Mouse (Mus musculus) liver, embryonic 11.5 days (tissue): ENCODE results near the gene Ptprg. TPM values are rescaled to one million over a fixed set of nuclear protein-coding genes. Genes with fewer than 3 reads are reported as not detected.

Experiments
- ATAC-seq: fragments of 200-750 bp; cut with Nextera tagmentation; replicated peaks from 2 replicates; pipeline ENCODE4 v1.8.0; 2017; ENCODE audit warnings: moderate number of reproducible peaks, mild to moderate bottlenecking, moderate TSS enrichment, moderate library complexity; ENCODE audit not compliant: low FRiP score
- DNase-seq: peaks from one replicate; pipeline ENCODE4 v3.0.0-alpha.2; 2017; ENCODE audit warnings: low spot score
- H3K27ac ChIP-seq: fragments of 300-500 bp; sonication (generic); 2 replicates; pipeline ENCODE4 v1.5.1; 2014; ENCODE audit warnings: mild to moderate bottlenecking, low read depth, low read length, control low read depth
- H3K27me3 ChIP-seq: fragments of 300-500 bp; sonication (generic); replicated peaks from 2 replicates; pipeline ENCODE4 v1.6.1; 2014; ENCODE audit warnings: low read length, mixed read lengths; ENCODE audit not compliant: control insufficient read depth, insufficient read depth
- H3K36me3 ChIP-seq: fragments of 300-500 bp; sonication (generic); 2 replicates; pipeline ENCODE4 v1.6.1; 2014; ENCODE audit warnings: mild to moderate bottlenecking, low read length, moderate library complexity, mixed read lengths; ENCODE audit not compliant: control insufficient read depth, insufficient read depth
- H3K4me1 ChIP-seq: fragments of 300-500 bp; sonication (generic); replicated peaks from 2 replicates; pipeline ENCODE4 v1.6.1; 2014; ENCODE audit warnings: low read length, mixed read lengths; ENCODE audit not compliant: control insufficient read depth, insufficient read depth
- H3K4me2 ChIP-seq: fragments of 300-500 bp; sonication (generic); 2 replicates; pipeline ENCODE4 v1.6.1; 2014; ENCODE audit warnings: mild to moderate bottlenecking, control low read depth, moderate library complexity
- H3K4me3 ChIP-seq: fragments of 300-500 bp; sonication (generic); 2 replicates; pipeline ENCODE4 v1.5.1; 2014; ENCODE audit warnings: low read depth, low read length, control low read depth
- H3K9ac ChIP-seq: fragments of 300-500 bp; sonication (generic); 2 replicates; pipeline ENCODE4 v1.6.1; 2014; ENCODE audit warnings: low read depth, low read length, control low read depth
- H3K9me3 ChIP-seq: fragments of 300-500 bp; sonication (generic); 2 replicates; pipeline ENCODE4 v1.6.1; 2016; ENCODE audit warnings: low read length, inconsistent platforms, mixed read lengths; ENCODE audit not compliant: control insufficient read depth
- WGBS: fragments of 180-500 bp; shearing (Covaris S2); extraction: QIAGEN DNeasy Blood & Tissue Kit; methylation state at CpG from one replicate; pipeline ENCODE4 v1.1.7; 2014; 5-methylcytosine and 5-hydroxymethylcytosine counted together
- polyA plus RNA-seq: library from polyadenylated mRNA; unstranded; fragments of >200 nt; fragmentation: Nextera tagmentation; extraction: Ambion mirVana; gene quantifications from 2 replicates; pipeline ENCODE4 v1.2.1, GENCODE M21; 2014

Gene Ptprg
- polyA plus RNA-seq, 1 experiment from 2014 or later: 8.6 TPM

DNA sequence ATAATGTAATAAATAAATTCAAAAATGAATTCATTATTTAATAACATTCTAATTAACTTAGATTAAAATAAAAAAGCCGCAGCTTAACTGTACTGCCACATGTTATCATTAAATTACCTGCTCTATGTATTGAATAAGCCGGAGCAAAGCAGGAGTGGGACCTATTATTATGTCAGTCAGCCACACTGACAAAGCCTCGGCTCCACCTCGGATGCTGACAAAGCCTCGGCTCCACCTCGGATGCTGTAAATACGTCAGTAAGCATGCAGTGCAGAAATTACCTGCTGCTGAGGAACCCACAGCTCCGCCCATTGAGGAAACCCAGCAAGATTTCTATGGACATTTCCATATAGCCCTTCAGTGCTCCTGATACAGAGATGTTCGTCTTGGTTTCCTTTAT lies 429.7 kb downstream of the Ptprg start:
- WGBS: 74% methylated on average over 9 of the region's 9 CpGs
- no peak overlapping the region for H3K4me3 ChIP-seq
- H3K27me3 ChIP-seq: no peaks in the 10 kb centered on the region
- no peak overlapping the region for H3K4me2 ChIP-seq
- DNase-seq (no peak), ATAC-seq (no peak)
- no peak overlapping the region for H3K9ac ChIP-seq
- no peak overlapping the region for H3K27ac ChIP-seq
- no peaks in the 10 kb centered on the region for H3K9me3 ChIP-seq
- no peaks in the 10 kb centered on the region for H3K4me1 ChIP-seq
- H3K36me3 ChIP-seq: no peaks in the 10 kb centered on the region

DNA sequence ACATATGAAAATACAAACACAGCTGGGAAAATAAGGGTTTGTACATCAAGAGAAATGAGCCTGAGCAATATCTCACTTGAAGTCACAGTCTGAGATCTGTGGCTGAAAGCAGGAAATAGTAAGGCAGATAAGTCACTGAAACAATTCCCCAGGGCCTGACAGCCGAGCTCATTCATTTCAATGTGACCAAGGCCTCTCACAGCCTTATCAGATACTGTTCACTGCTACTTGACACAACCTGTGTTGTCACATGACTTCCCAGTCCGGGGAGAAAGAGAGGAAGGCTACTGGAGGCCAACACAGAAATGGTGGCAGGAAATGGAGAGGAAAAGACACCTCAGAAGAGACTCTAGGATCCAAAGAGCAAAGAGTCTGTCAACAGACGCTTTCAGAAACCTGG lies 430.8 kb downstream of the Ptprg start:
- no peak for DNase-seq
- Histone ChIP-seq H3K27ac (no peak overlapping the region), H3K4me1 (no peaks in the 10 kb centered on the region), H3K36me3 (no peaks in the 10 kb centered on the region), H3K4me3 (no peak overlapping the region), H3K27me3 (no peaks in the 10 kb centered on the region), H3K4me2 (no peak overlapping the region), H3K9ac (no peak overlapping the region), H3K9me3 (no peaks in the 10 kb centered on the region)
- 19% methylated on average over 3 of the region's 3 CpGs for WGBS
- no peak; the same call in 1 of the 2 replicates for ATAC-seq

DNA sequence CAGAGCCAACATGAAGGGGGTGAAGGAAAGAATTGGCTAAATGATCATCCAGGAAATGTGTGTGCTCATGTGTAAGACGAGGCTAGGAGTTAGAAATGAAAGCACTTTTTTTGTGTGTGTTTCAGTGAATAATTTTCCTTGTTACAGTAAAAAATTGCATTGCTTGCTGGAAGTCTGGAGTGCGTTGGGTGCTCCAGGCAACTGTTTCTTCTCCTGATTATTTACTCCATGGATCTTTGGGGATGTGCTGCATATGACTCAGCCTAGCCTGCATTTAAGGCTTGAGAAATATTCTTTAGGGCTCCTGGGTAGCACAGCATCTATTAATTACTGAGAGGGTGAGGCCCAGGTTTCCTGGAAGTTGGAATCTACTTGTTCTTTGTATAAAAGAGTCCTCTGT lies 435.6 kb downstream of the Ptprg start:
- H3K9me3 ChIP-seq: no peaks in the 10 kb centered on the region
- no peaks in the 10 kb centered on the region for H3K36me3 ChIP-seq
- H3K4me1 ChIP-seq: no peaks in the 10 kb centered on the region
- DNase-seq (no peak), ATAC-seq (no peak)
- H3K9ac ChIP-seq: no peak overlapping the region
- no peak overlapping the region for H3K27ac ChIP-seq
- H3K4me3 ChIP-seq: no peak overlapping the region
- H3K4me2 ChIP-seq: no peak overlapping the region
- 70% methylated on average over 2 of the region's 2 CpGs for WGBS
- H3K27me3 ChIP-seq: no peaks in the 10 kb centered on the region

DNA sequence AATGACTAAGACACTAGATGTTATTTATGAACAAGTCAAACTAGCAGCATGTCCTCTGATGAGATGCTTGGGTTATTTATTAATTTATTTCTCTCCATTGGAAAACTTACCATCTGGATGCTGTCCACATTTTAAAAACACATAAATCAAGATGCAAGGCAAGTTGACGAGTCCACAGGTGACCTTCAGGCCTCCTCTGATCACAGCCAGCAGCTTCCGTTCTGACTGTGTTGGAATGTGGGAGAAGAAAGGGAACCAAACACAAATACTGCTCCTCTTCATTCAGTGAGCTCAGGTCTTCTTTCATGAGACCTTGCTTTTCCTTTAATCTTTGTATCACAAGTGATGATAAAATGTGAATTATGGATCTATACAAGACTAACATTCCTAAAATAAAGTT lies 437.8 kb downstream of the Ptprg start:
- no peaks in the 10 kb centered on the region for H3K9me3 ChIP-seq
- WGBS: 71% methylated on average over 2 of the region's 2 CpGs
- H3K36me3 ChIP-seq: no peaks in the 10 kb centered on the region
- no peak for DNase-seq
- H3K27me3 ChIP-seq: no peaks in the 10 kb centered on the region
- no peak overlapping the region for H3K27ac ChIP-seq
- no peak for ATAC-seq
- H3K9ac ChIP-seq: no peak overlapping the region
- H3K4me3 ChIP-seq: no peak overlapping the region
- H3K4me1 ChIP-seq: no peaks in the 10 kb centered on the region
- no peak overlapping the region for H3K4me2 ChIP-seq

DNA sequence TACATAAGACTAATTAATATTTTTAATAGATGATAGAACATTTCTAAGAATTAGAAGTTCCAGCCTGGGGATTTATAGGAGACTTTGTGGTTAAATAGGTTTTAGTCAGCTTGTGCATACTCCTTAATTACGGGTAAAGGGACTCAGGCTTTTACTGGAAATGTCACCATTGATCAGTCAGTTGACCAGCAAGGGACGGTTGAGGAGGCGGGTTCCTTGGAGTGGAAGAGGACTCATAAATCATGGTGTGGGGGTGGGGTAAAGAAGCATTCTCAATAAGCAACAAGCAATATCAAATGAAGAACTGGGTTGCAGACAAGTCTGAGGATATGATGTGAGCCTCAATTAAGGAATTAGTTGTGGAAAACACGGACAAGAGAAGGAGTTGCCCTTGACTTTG lies 438.8 kb downstream of the Ptprg start:
- WGBS: 55% methylated on average over 4 of the region's 4 CpGs
- Histone ChIP-seq H3K9ac (no peak overlapping the region), H3K4me3 (no peak overlapping the region)

DNA sequence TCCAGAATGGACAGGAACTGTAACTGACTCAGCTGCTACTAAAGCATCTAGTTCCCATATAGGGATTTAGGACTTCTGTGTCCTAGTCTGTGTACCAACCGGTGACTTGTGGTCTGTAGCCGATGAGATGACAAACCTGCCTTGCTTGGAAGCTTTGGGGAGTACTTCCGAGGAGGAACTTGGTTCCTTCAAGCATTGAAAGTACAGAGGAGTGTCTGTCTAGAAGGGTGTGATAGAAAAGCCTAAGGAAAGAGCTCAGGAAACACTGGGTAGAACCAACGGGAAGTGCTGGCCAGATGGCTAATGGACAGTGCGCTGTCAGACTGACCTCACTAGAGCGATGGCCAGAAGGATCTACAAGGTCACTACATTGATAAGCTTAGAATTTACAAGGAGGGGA lies 439.2 kb downstream of the Ptprg start:
- Histone ChIP-seq H3K4me3 (no peak overlapping the region), H3K9ac (no peak overlapping the region), H3K9me3 (no peaks in the 10 kb centered on the region), H3K27ac (no peak overlapping the region), H3K27me3 (no peaks in the 10 kb centered on the region), H3K4me1 (no peaks in the 10 kb centered on the region), H3K4me2 (no peak overlapping the region), H3K36me3 (no peaks in the 10 kb centered on the region)
- no peak for ATAC-seq
- WGBS: 51% methylated on average over 6 of the region's 6 CpGs
- DNase-seq: no peak

More for the DNA sequence above, 438.8 kb downstream of the Ptprg start:
- ATAC-seq (no peak), DNase-seq (no peak)
- no peaks in the 10 kb centered on the region for H3K27me3 ChIP-seq
- no peak overlapping the region for H3K27ac ChIP-seq
- no peak overlapping the region for H3K4me2 ChIP-seq
- H3K36me3 ChIP-seq: no peaks in the 10 kb centered on the region
- H3K4me1 ChIP-seq: no peaks in the 10 kb centered on the region
- H3K9me3 ChIP-seq: no peaks in the 10 kb centered on the region

DNA sequence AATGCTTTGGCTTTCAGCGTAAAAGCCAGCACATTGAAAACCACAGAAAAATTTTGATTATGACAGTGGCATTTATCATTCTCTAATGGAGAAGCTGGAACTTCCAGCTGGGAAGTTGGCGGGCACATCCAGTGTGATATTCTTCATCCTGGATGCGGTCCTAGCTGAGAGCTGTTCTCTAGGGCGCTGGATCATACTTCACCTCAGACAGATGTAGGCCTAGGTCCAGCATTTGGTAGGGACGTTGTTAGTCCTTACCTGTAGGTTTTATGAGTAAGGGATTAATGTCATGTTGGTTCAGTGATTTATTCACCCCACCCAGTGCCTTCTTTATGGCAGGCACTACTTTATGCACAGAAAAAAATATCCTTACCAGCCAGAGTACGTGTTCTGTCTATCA lies 444.2 kb downstream of the Ptprg start:
- no peaks in the 10 kb centered on the region for H3K4me1 ChIP-seq
- no peaks in the 10 kb centered on the region for H3K9me3 ChIP-seq
- no peak overlapping the region for H3K4me3 ChIP-seq
- H3K27ac ChIP-seq: no peak overlapping the region
- WGBS: 76% methylated on average over 6 of the region's 6 CpGs
- no peaks in the 10 kb centered on the region for H3K27me3 ChIP-seq
- H3K36me3 ChIP-seq: no peaks in the 10 kb centered on the region
- DNase-seq (no peak), ATAC-seq (no peak)
- H3K9ac ChIP-seq: no peak overlapping the region
- no peak overlapping the region for H3K4me2 ChIP-seq

DNA sequence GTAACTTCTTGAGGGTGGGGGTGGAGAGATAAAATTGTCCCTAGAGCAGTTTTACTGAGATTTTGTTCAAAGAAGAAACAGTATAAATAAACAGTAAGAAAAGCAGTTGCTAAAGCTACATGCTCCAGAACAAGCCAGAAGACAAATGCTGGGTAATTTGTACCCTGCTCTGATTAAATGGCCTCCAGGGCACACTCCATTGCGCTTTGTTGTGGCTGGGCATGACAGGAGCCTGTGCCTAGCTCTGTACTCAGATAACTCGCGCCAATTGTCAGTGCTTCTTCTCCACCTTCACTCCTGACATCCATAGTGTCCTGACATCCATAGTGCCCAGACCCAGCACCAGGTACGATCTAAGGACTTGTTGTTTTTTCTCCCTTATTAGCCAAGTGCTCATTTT lies 445.1 kb downstream of the Ptprg start:
- H3K9ac ChIP-seq: no peak overlapping the region
- ATAC-seq (no peak), DNase-seq (no peak)
- H3K4me3 ChIP-seq: no peak overlapping the region
- no peaks in the 10 kb centered on the region for H3K4me1 ChIP-seq
- H3K36me3 ChIP-seq: no peaks in the 10 kb centered on the region
- H3K9me3 ChIP-seq: no peaks in the 10 kb centered on the region
- H3K27me3 ChIP-seq: no peaks in the 10 kb centered on the region
- WGBS: 77% methylated on average over 4 of the region's 4 CpGs
- no peak overlapping the region for H3K27ac ChIP-seq
- no peak overlapping the region for H3K4me2 ChIP-seq

DNA sequence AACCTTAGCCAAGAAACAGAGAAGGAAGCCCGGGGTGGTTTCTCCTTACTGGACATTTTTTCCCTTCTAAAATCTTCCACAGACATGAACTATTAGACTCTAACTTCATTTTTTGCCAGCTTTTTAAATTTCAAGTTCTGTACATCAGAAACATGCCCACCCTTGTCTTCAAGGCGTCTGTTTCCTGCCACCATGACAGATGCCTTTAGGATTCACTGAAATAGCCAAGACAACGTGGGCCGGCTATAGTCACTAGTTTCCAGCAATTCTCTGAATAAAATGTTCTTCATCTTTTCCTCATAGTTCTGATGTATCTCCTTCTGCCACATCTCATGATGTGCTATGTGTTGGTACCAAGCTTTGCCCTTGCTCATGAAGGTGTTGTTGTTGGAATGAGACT lies 450.7 kb downstream of the Ptprg start:
- no peaks in the 10 kb centered on the region for H3K9me3 ChIP-seq
- no peak overlapping the region for H3K4me3 ChIP-seq
- no peaks in the 10 kb centered on the region for H3K4me1 ChIP-seq
- no peak overlapping the region for H3K27ac ChIP-seq
- no peaks in the 10 kb centered on the region for H3K36me3 ChIP-seq
- ATAC-seq (no peak), DNase-seq (no peak)
- H3K27me3 ChIP-seq: no peaks in the 10 kb centered on the region
- H3K9ac ChIP-seq: no peak overlapping the region
- WGBS: 77% methylated on average over 4 of the region's 4 CpGs
- no peak overlapping the region for H3K4me2 ChIP-seq
